Mouse (Mus musculus) MEL (cell line): ENCODE results near the gene Cdkl2. TPM values are rescaled to one million over a fixed set of nuclear protein-coding genes. Genes with fewer than 3 reads are reported as not detected.

Experiments used
- DNase-seq: peaks from one replicate; pipeline ENCODE4 v3.0.0; 2011; ENCODE audit warnings: low read depth, low spot score
- H3K27ac ChIP-seq: 2 replicates; pipeline ENCODE4 v1.5.1; 2012; ENCODE audit warnings: low read depth, mild to moderate bottlenecking, control low read depth, low read length, moderate library complexity; ENCODE audit not compliant: control insufficient read depth
- H3K27me3 ChIP-seq, 2 experiments: fragments of 150-350 bp in 1 of 2; sonication (generic) in 1 of 2; 2 replicates each; pipeline ENCODE4 v1.6.1; 2012; ENCODE audit warnings: low read length in 2 of 2, mild to moderate bottlenecking in 2 of 2, improper control_type of control experiment in 1 of 2, moderate library complexity in 1 of 2; ENCODE audit not compliant: insufficient read depth in 2 of 2, control insufficient read depth in 1 of 2
- H3K36me3 ChIP-seq, 2 experiments: 2 replicates each; pipeline ENCODE4 v1.6.1; 2012 to 2014; ENCODE audit warnings: low read length in 2 of 2, improper control_type of control experiment in 1 of 2, inconsistent platforms in 1 of 2, mild to moderate bottlenecking in 1 of 2; ENCODE audit not compliant: insufficient read depth in 2 of 2, control insufficient read depth in 1 of 2
- H3K4me1 ChIP-seq, 2 experiments: fragments of 150-350 bp in 1 of 2; sonication (generic) in 1 of 2; 2 replicates each; pipeline ENCODE4 v1.6.1; 2012; ENCODE audit warnings: low read length in 2 of 2, improper control_type of control experiment in 1 of 2, mild to moderate bottlenecking in 1 of 2; ENCODE audit not compliant: insufficient read depth in 2 of 2, control insufficient read depth in 1 of 2
- H3K4me3 ChIP-seq, 2 experiments: fragments of 150-350 bp in 1 of 2; sonication (generic) in 1 of 2; 2 replicates each; pipeline ENCODE4 v1.5.1; 2012; ENCODE audit warnings: low read depth in 2 of 2, low read length in 2 of 2, mild to moderate bottlenecking in 2 of 2, moderate library complexity in 2 of 2, control low read depth in 1 of 2, improper control_type of control experiment in 1 of 2; ENCODE audit not compliant: control insufficient read depth in 1 of 2, insufficient read depth in 1 of 2
- H3K79me2 ChIP-seq: 2 replicates; pipeline ENCODE4 v1.6.1; 2012; ENCODE audit warnings: mild to moderate bottlenecking, low read length, moderate library complexity; ENCODE audit not compliant: control insufficient read depth, poor library complexity, insufficient read depth
- H3K9ac ChIP-seq: 2 replicates; pipeline ENCODE4 v1.6.1; 2012; ENCODE audit warnings: low read depth, mild to moderate bottlenecking, control low read depth, low read length, moderate library complexity; ENCODE audit not compliant: control insufficient read depth, poor library complexity, severe bottlenecking
- H3K9me3 ChIP-seq: fragments of 150-350 bp; sonication (generic); replicated peaks from 2 replicates; pipeline ENCODE4 v1.6.1; 2012; ENCODE audit warnings: mild to moderate bottlenecking, low read length, improper control_type of control experiment, moderate library complexity; ENCODE audit not compliant: insufficient read depth
- BHLHE40 ChIP-seq: IDR thresholded peaks from 2 replicates; pipeline ENCODE4 v1.6.1; 2012; ENCODE audit warnings: low read depth, mild to moderate bottlenecking, inconsistent platforms, low read length, improper control_type of control experiment, borderline replicate concordance
- CHD2 ChIP-seq: IDR thresholded peaks from 2 replicates; pipeline ENCODE4 v1.6.1; 2011; ENCODE audit warnings: low read length, improper control_type of control experiment
- ELF1 ChIP-seq: IDR thresholded peaks from 2 replicates; pipeline ENCODE4 v1.6.1; 2014; ENCODE audit warnings: low read depth, mild to moderate bottlenecking, inconsistent platforms, low read length, improper control_type of control experiment, moderate library complexity
- EP300 ChIP-seq, 2 experiments: IDR thresholded peaks; 2 replicates each; pipeline ENCODE4 v1.6.1; 2011; ENCODE audit warnings: improper control_type of control experiment in 2 of 2, low read length in 2 of 2, low read depth in 1 of 2, mild to moderate bottlenecking in 1 of 2
- ETS1 ChIP-seq: IDR thresholded peaks from 2 replicates; pipeline ENCODE4 v1.6.1; 2012; ENCODE audit warnings: low read depth, mild to moderate bottlenecking, inconsistent platforms, low read length, improper control_type of control experiment, moderate library complexity
- GATA1 ChIP-seq: IDR thresholded peaks from 2 replicates; pipeline ENCODE4 v1.6.1; 2011; ENCODE audit warnings: low read depth, low read length, improper control_type of control experiment
- HCFC1 ChIP-seq: IDR thresholded peaks from 2 replicates; pipeline ENCODE4 v1.6.1; 2012; ENCODE audit warnings: low read depth, mild to moderate bottlenecking, inconsistent platforms, low read length, improper control_type of control experiment, moderate library complexity
- JUND ChIP-seq: IDR thresholded peaks from 2 replicates; pipeline ENCODE4 v1.6.1; 2011; ENCODE audit warnings: low read depth, mild to moderate bottlenecking, improper control_type of control experiment, low read length
- KAT2A ChIP-seq: conservative IDR thresholded peaks from 2 replicates; pipeline ENCODE4 v1.6.1; 2012; ENCODE audit warnings: low read depth, low read length, improper control_type of control experiment, inconsistent platforms
- MEF2A ChIP-seq: IDR thresholded peaks from 2 replicates; pipeline ENCODE4 v1.6.1; 2014; ENCODE audit warnings: low read depth, mild to moderate bottlenecking, inconsistent platforms, low read length, improper control_type of control experiment; ENCODE audit not compliant: poor library complexity, insufficient replicate concordance, severe bottlenecking; ENCODE audit errors: extremely low read depth
- MXI1 ChIP-seq: IDR thresholded peaks from 2 replicates; pipeline ENCODE4 v1.6.1; 2011; ENCODE audit warnings: mild to moderate bottlenecking, low read depth, low read length, improper control_type of control experiment
- MYB ChIP-seq: IDR thresholded peaks from 2 replicates; pipeline ENCODE4 v1.6.1; 2011; ENCODE audit warnings: mild to moderate bottlenecking, low read depth, low read length, improper control_type of control experiment
- NELFE ChIP-seq: IDR thresholded peaks from 2 replicates; pipeline ENCODE4 v1.6.1; 2011; ENCODE audit warnings: low read depth, low read length, improper control_type of control experiment
- POLR2A ChIP-seq, 2 experiments: IDR thresholded peaks; 2 replicates each; pipeline ENCODE4 v1.6.1; 2011 to 2012; ENCODE audit warnings: low read length in 2 of 2, mild to moderate bottlenecking in 2 of 2, control low read depth in 1 of 2, improper control_type of control experiment in 1 of 2, low read depth in 1 of 2, moderate library complexity in 1 of 2; ENCODE audit not compliant: control insufficient read depth in 1 of 2, insufficient read depth in 1 of 2, poor library complexity in 1 of 2
- POLR2AphosphoS5 ChIP-seq: IDR thresholded peaks from 2 replicates; pipeline ENCODE4 v1.6.1; 2012; ENCODE audit warnings: low read depth, borderline replicate concordance, mild to moderate bottlenecking, inconsistent platforms, low read length, moderate library complexity, mixed read lengths
- RCOR1 ChIP-seq: IDR thresholded peaks from 2 replicates; pipeline ENCODE4 v1.6.1; 2012; ENCODE audit warnings: low read depth, mild to moderate bottlenecking, inconsistent platforms, low read length, improper control_type of control experiment
- SIN3A ChIP-seq: IDR thresholded peaks from 2 replicates; pipeline ENCODE4 v1.6.1; 2012; ENCODE audit warnings: low read length, improper control_type of control experiment, inconsistent platforms
- SMC3 ChIP-seq: IDR thresholded peaks from 2 replicates; pipeline ENCODE4 v1.6.1; 2011; ENCODE audit warnings: low read depth, low read length, improper control_type of control experiment
- TBP ChIP-seq: IDR thresholded peaks from 2 replicates; pipeline ENCODE4 v1.8.0; 2011; ENCODE audit warnings: low read depth, low read length, improper control_type of control experiment
- USF1 ChIP-seq: IDR thresholded peaks from 2 replicates; pipeline ENCODE4 v1.6.1; 2014; ENCODE audit warnings: low read depth, mild to moderate bottlenecking, inconsistent platforms, low read length, improper control_type of control experiment, moderate library complexity
- ZKSCAN1 ChIP-seq: IDR thresholded peaks from 2 replicates; pipeline ENCODE4 v1.6.1; 2012; ENCODE audit warnings: low read depth, mild to moderate bottlenecking, inconsistent platforms, low read length, improper control_type of control experiment, moderate library complexity
- ZMIZ1 ChIP-seq: IDR thresholded peaks from 2 replicates; pipeline ENCODE4 v1.6.1; 2012; ENCODE audit warnings: low read depth, mild to moderate bottlenecking, inconsistent platforms, low read length, improper control_type of control experiment, moderate library complexity
- ZNF384 ChIP-seq: IDR thresholded peaks from 2 replicates; pipeline ENCODE4 v1.6.1; 2012; ENCODE audit warnings: low read depth, mild to moderate bottlenecking, inconsistent platforms, low read length, improper control_type of control experiment
- polyA plus RNA-seq, 2 experiments: library from polyadenylated mRNA; stranded (reverse) in 1 of 2; unstranded in 1 of 2; fragments of >175 nt in 1 of 2; fragments of >200 nt in 1 of 2; gene quantifications; 2 replicates each; pipeline versions ENCODE4 v1.2.1 to v1.2.4; 2012; ENCODE audit warnings: low replicate concordance in 2 of 2, low read depth in 1 of 2; ENCODE audit not compliant: insufficient read length in 2 of 2, insufficient read depth in 1 of 2, missing spikeins in 1 of 2
- total RNA-seq: library from RNA; depleted of rRNA; stranded (reverse); fragments of 300-350 nt; gene quantifications from 2 replicates; pipeline ENCODE4 v1.2.3, GENCODE M21; 2012

Gene Cdkl2
- total and polyA plus RNA-seq, 3 experiments = 0.08 to 0.53 TPM; not detected in 1

DNA sequence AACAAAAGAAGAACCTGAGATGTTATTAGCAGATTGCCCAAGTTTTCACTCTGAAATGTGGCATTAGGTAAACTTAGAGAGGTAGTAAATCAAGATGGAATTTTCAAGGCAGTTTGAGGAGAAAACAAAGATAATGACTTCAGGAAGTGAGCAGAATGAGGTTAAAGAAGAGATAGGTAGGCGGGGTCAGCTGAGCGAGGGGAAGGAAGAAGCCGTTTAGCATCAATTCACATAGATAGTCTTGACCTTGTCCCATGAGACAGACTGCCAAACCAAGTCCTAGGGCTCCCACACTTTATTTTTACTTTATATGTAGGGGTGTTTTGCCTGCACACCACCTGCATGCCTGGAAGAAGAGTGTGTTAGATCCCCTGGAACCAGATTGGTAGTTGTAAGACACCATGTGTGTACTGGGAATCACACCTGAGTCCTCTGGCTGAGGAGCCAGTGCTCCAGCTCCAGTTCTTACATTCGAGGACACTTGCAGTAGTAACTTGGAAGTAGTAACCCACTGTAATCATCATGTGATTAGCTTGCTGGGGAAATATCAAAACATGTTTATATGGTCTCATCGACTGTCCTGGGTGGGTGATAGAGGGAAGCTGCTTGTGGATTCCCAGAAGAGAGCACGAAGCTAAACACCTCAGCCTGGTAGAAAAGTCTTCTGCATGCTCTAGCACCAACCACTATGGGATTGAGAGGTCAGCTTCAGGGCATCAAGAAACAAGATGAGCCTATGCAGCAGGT, 52.3 kb downstream of the Cdkl2 start:
- Histone ChIP-seq H3K4me3 (no peak overlapping the region), H3K27me3 (no peaks in the 10 kb centered on the region), H3K9ac (no peak overlapping the region), H3K9me3 (no peaks in the 10 kb centered on the region), H3K79me2 (no peaks in the 10 kb centered on the region), H3K4me1 (peaks cover 4 to 21% of the 10 kb centered on the region in 2 experiments; a peak in 3 of 4 replicates), H3K36me3 (peaks cover 0 to 15% of the 10 kb centered on the region in 2 experiments; a peak in 2 of 4 replicates), H3K27ac (peak overlapping the region; percentile 7; the same call in 1 of the 2 replicates)
- TF ChIP-seq ZNF384 = no peak
- peak in 1 of 2 experiments; percentile 43; a peak in 1 of 4 replicates for TF ChIP-seq POLR2A (IDR thresholded peaks at IDR 0.05; ENCODE audit: control insufficient read depth in 1 of 2, insufficient read depth in 1 of 2, low read depth in 1 of 2, low read length in 2 of 2, poor library complexity in 1 of 2)
- TF ChIP-seq ZMIZ1 = peak; percentile 73
- TF ChIP-seq USF1 = no peak
- TF ChIP-seq TBP = peak; percentile 87
- no peak for TF ChIP-seq RCOR1
- TF ChIP-seq CHD2 = no peak
- TF ChIP-seq ETS1 = peak; percentile 5; the same call in 1 of the 2 replicates
- no peak for TF ChIP-seq MYB
- 0 out of 4 replicates have a peak, but pooled peaks have one; percentile 16 to 48 for TF ChIP-seq EP300 (IDR thresholded peaks at IDR 0.05; ENCODE audit: low read depth in 1 of 2, low read length in 2 of 2)
- TF ChIP-seq GATA1 = peak; percentile 39; the same call in 1 of the 2 replicates
- DNase-seq = peak; percentile 61

DNA sequence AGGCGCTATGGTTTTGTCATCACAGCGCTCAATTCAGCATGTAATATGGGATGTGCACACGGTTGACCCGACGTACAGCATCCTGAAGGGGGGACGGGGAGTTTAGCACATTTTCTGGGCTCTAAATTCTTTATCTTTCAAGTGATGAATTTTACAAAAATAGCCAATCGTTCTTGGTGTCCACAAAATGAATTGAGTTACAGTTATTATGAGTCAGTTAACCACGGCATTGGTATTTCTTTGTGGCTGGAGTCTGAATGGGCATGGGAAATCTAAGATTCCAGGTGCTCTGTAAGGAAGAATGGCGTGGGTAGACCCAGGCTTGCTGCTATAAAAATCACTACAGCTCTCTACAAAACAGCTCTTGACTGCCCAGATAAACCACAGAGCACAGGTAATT, 54.4 kb downstream of the Cdkl2 start:
- H3K36me3 ChIP-seq = peaks cover 0 to 15% of the 10 kb centered on the region in 2 experiments; a peak in 2 of 4 replicates

More for the DNA sequence above, 54.4 kb downstream of the Cdkl2 start:
- Histone ChIP-seq H3K27ac (no peak overlapping the region), H3K4me3 (no peak overlapping the region), H3K79me2 (no peaks in the 10 kb centered on the region), H3K9me3 (no peaks in the 10 kb centered on the region), H3K9ac (no peak overlapping the region), H3K4me1 (peaks cover 4 to 18% of the 10 kb centered on the region in 2 experiments; a peak in 3 of 4 replicates), H3K27me3 (no peaks in the 10 kb centered on the region)
- DNase-seq = no peak
- no peak for TF ChIP-seq ZKSCAN1
- TF ChIP-seq MXI1 = no peak
- TF ChIP-seq SMC3 = no peak
- TF ChIP-seq BHLHE40 = no peak
- no peak for TF ChIP-seq SIN3A
- no peak for TF ChIP-seq MEF2A
- no peak for TF ChIP-seq POLR2AphosphoS5
- no peak for TF ChIP-seq NELFE
- no peak for TF ChIP-seq KAT2A
- TF ChIP-seq JUND = no peak
- TF ChIP-seq ELF1 = no peak
- no peak for TF ChIP-seq HCFC1
